Mouse (Mus musculus) bone marrow macrophage, adult 2 months (primary cell): Measurements from ENCODE around the gene Gm21962.

ENCODE experiments used
- CTCF ChIP-seq: IDR thresholded peaks from 2 replicates; pipeline ENCODE4 v1.5.1; 2012; ENCODE audit warnings: low read depth, mild to moderate bottlenecking, low read length, moderate library complexity
- POLR2A ChIP-seq: IDR thresholded peaks from 2 replicates; pipeline ENCODE4 v1.6.1; 2012; ENCODE audit warnings: mild to moderate bottlenecking, low read depth, low read length, borderline replicate concordance

- TF ChIP-seq POLR2A (no peak), CTCF (no peak)
These were observed 34.8 kb upstream of the Gm21962 start for GRCm38 (mm10) chr3:137636571-137636970.
